Mouse (Mus musculus): Measurements from ENCODE around the gene Cd68.

DNA sequence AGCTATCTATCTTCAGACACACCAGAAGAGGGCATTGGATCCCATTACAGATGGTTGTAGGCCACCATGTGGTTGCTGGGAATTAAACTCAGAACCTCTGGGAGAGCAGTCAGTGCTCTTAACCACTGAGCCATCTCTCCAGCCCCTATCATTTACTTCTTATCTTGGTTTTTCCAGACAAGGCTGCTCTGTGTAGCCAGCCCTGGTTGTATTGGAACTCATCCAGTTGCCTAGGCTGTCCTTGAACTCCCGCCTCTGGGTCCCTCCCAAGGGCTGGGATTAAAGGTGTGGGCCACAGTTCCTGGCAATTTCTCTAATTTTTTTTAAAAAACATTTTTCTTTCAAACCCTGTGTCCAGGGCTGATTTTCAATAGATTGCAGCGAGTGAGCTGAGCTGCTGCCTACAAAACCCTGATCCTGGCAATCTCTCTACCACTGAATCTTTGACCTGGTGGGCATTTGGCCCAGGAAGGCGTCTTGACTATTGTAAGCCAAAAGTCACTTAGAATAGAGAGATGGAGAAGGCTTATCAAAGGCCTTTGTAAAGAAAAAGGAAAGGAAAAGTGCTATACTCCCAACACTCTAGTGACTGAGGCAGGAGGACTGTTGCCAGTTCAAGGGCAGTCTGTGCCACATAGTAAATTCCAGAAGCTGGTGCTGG is 4.6 kb downstream of the Cd68 start:
- TF ChIP-seq CTCF (IDR thresholded peaks at IDR 0.05; ENCODE audit: extremely low read depth, insufficient read length, insufficient replicate concordance, low read depth, low read length) (no peak), POLR2A (IDR thresholded peaks at IDR 0.05; ENCODE audit: low read depth, low read length) (no peak)

Measured in small intestine, adult 2 months (tissue).